Mouse (Mus musculus) MEL (cell line): ENCODE measurements at regions not wholly inside any gene's neighbourhood (a gene's known extent, or its start where the extent isn't known, plus 50 kb on each side); places are given as distances from the start of the nearest gene placed in this dataset.
"Not testable (repeated sequence)": the region's sequence is repeated elsewhere in the genome, so short reads cannot be mapped to it uniquely, and the experiment has no call there.

ENCODE experiments used
- DNase-seq: peaks from one replicate; pipeline ENCODE4 v3.0.0; 2011; ENCODE audit warnings: low read depth, low spot score
- H3K27ac ChIP-seq: 2 replicates; pipeline ENCODE4 v1.5.1; 2012; ENCODE audit warnings: low read depth, mild to moderate bottlenecking, control low read depth, low read length, moderate library complexity; ENCODE audit not compliant: control insufficient read depth
- H3K27me3 ChIP-seq, 2 experiments: fragments of 150-350 bp in 1 of 2; sonication (generic) in 1 of 2; 2 replicates each; pipeline ENCODE4 v1.6.1; 2012; ENCODE audit warnings: low read length in 2 of 2, mild to moderate bottlenecking in 2 of 2, improper control_type of control experiment in 1 of 2, moderate library complexity in 1 of 2; ENCODE audit not compliant: insufficient read depth in 2 of 2, control insufficient read depth in 1 of 2
- H3K36me3 ChIP-seq, 2 experiments: 2 replicates each; pipeline ENCODE4 v1.6.1; 2012 to 2014; ENCODE audit warnings: low read length in 2 of 2, improper control_type of control experiment in 1 of 2, inconsistent platforms in 1 of 2, mild to moderate bottlenecking in 1 of 2; ENCODE audit not compliant: insufficient read depth in 2 of 2, control insufficient read depth in 1 of 2
- H3K4me1 ChIP-seq, 2 experiments: fragments of 150-350 bp in 1 of 2; sonication (generic) in 1 of 2; 2 replicates each; pipeline ENCODE4 v1.6.1; 2012; ENCODE audit warnings: low read length in 2 of 2, improper control_type of control experiment in 1 of 2, mild to moderate bottlenecking in 1 of 2; ENCODE audit not compliant: insufficient read depth in 2 of 2, control insufficient read depth in 1 of 2
- H3K4me3 ChIP-seq, 2 experiments: fragments of 150-350 bp in 1 of 2; sonication (generic) in 1 of 2; 2 replicates each; pipeline ENCODE4 v1.5.1; 2012; ENCODE audit warnings: low read depth in 2 of 2, low read length in 2 of 2, mild to moderate bottlenecking in 2 of 2, moderate library complexity in 2 of 2, control low read depth in 1 of 2, improper control_type of control experiment in 1 of 2; ENCODE audit not compliant: control insufficient read depth in 1 of 2, insufficient read depth in 1 of 2
- H3K79me2 ChIP-seq: 2 replicates; pipeline ENCODE4 v1.6.1; 2012; ENCODE audit warnings: mild to moderate bottlenecking, low read length, moderate library complexity; ENCODE audit not compliant: control insufficient read depth, poor library complexity, insufficient read depth
- H3K9ac ChIP-seq: 2 replicates; pipeline ENCODE4 v1.6.1; 2012; ENCODE audit warnings: low read depth, mild to moderate bottlenecking, control low read depth, low read length, moderate library complexity; ENCODE audit not compliant: control insufficient read depth, poor library complexity, severe bottlenecking
- H3K9me3 ChIP-seq: fragments of 150-350 bp; sonication (generic); replicated peaks from 2 replicates; pipeline ENCODE4 v1.6.1; 2012; ENCODE audit warnings: mild to moderate bottlenecking, low read length, improper control_type of control experiment, moderate library complexity; ENCODE audit not compliant: insufficient read depth
- BHLHE40 ChIP-seq: IDR thresholded peaks from 2 replicates; pipeline ENCODE4 v1.6.1; 2012; ENCODE audit warnings: low read depth, mild to moderate bottlenecking, inconsistent platforms, low read length, improper control_type of control experiment, borderline replicate concordance
- CHD1 ChIP-seq: IDR thresholded peaks from 2 replicates; pipeline ENCODE4 v1.6.1; 2012; ENCODE audit warnings: low read depth, mild to moderate bottlenecking, inconsistent platforms, low read length, improper control_type of control experiment
- CHD2 ChIP-seq: IDR thresholded peaks from 2 replicates; pipeline ENCODE4 v1.6.1; 2011; ENCODE audit warnings: low read length, improper control_type of control experiment
- CTCF ChIP-seq, 3 experiments: IDR thresholded peaks in 2 of 3; conservative IDR thresholded peaks in 1 of 3; 2 replicates each; pipeline ENCODE4 v1.5.1; 2011 to 2012; ENCODE audit warnings: low read length in 3 of 3, low read depth in 2 of 3, mild to moderate bottlenecking in 2 of 3, improper control_type of control experiment in 1 of 3, inconsistent platforms in 1 of 3, mixed read lengths in 1 of 3, moderate library complexity in 1 of 3; ENCODE audit not compliant: control insufficient read depth in 1 of 3, insufficient read depth in 1 of 3, poor library complexity in 1 of 3, severe bottlenecking in 1 of 3
- E2F4 ChIP-seq: IDR thresholded peaks from 2 replicates; pipeline ENCODE4 v1.6.1; 2011; ENCODE audit warnings: low read depth, low read length, improper control_type of control experiment, borderline replicate concordance
- EP300 ChIP-seq, 2 experiments: IDR thresholded peaks; 2 replicates each; pipeline ENCODE4 v1.6.1; 2011; ENCODE audit warnings: improper control_type of control experiment in 2 of 2, low read length in 2 of 2, low read depth in 1 of 2, mild to moderate bottlenecking in 1 of 2
- ETS1 ChIP-seq: IDR thresholded peaks from 2 replicates; pipeline ENCODE4 v1.6.1; 2012; ENCODE audit warnings: low read depth, mild to moderate bottlenecking, inconsistent platforms, low read length, improper control_type of control experiment, moderate library complexity
- GATA1 ChIP-seq: IDR thresholded peaks from 2 replicates; pipeline ENCODE4 v1.6.1; 2011; ENCODE audit warnings: low read depth, low read length, improper control_type of control experiment
- HCFC1 ChIP-seq: IDR thresholded peaks from 2 replicates; pipeline ENCODE4 v1.6.1; 2012; ENCODE audit warnings: low read depth, mild to moderate bottlenecking, inconsistent platforms, low read length, improper control_type of control experiment, moderate library complexity
- JUND ChIP-seq: IDR thresholded peaks from 2 replicates; pipeline ENCODE4 v1.6.1; 2011; ENCODE audit warnings: low read depth, mild to moderate bottlenecking, improper control_type of control experiment, low read length
- MAFK ChIP-seq: IDR thresholded peaks from 2 replicates; pipeline ENCODE4 v1.6.1; 2011; ENCODE audit warnings: low read depth, mild to moderate bottlenecking, low read length, improper control_type of control experiment, borderline replicate concordance
- MEF2A ChIP-seq: IDR thresholded peaks from 2 replicates; pipeline ENCODE4 v1.6.1; 2014; ENCODE audit warnings: low read depth, mild to moderate bottlenecking, inconsistent platforms, low read length, improper control_type of control experiment; ENCODE audit not compliant: poor library complexity, insufficient replicate concordance, severe bottlenecking; ENCODE audit errors: extremely low read depth
- MXI1 ChIP-seq: IDR thresholded peaks from 2 replicates; pipeline ENCODE4 v1.6.1; 2011; ENCODE audit warnings: mild to moderate bottlenecking, low read depth, low read length, improper control_type of control experiment
- MYB ChIP-seq: IDR thresholded peaks from 2 replicates; pipeline ENCODE4 v1.6.1; 2011; ENCODE audit warnings: mild to moderate bottlenecking, low read depth, low read length, improper control_type of control experiment
- NELFE ChIP-seq: IDR thresholded peaks from 2 replicates; pipeline ENCODE4 v1.6.1; 2011; ENCODE audit warnings: low read depth, low read length, improper control_type of control experiment
- POLR2A ChIP-seq, 2 experiments: IDR thresholded peaks; 2 replicates each; pipeline ENCODE4 v1.6.1; 2011 to 2012; ENCODE audit warnings: low read length in 2 of 2, mild to moderate bottlenecking in 2 of 2, control low read depth in 1 of 2, improper control_type of control experiment in 1 of 2, low read depth in 1 of 2, moderate library complexity in 1 of 2; ENCODE audit not compliant: control insufficient read depth in 1 of 2, insufficient read depth in 1 of 2, poor library complexity in 1 of 2
- POLR2AphosphoS2 ChIP-seq: IDR thresholded peaks from 2 replicates; pipeline ENCODE4 v1.6.1; 2011; ENCODE audit warnings: low read length, improper control_type of control experiment
- POLR2AphosphoS5 ChIP-seq: IDR thresholded peaks from 2 replicates; pipeline ENCODE4 v1.6.1; 2012; ENCODE audit warnings: low read depth, borderline replicate concordance, mild to moderate bottlenecking, inconsistent platforms, low read length, moderate library complexity, mixed read lengths
- RAD21 ChIP-seq: IDR thresholded peaks from 2 replicates; pipeline ENCODE4 v1.6.1; 2011; ENCODE audit warnings: mild to moderate bottlenecking, low read depth, low read length, improper control_type of control experiment
- RCOR1 ChIP-seq: IDR thresholded peaks from 2 replicates; pipeline ENCODE4 v1.6.1; 2012; ENCODE audit warnings: low read depth, mild to moderate bottlenecking, inconsistent platforms, low read length, improper control_type of control experiment
- SMC3 ChIP-seq: IDR thresholded peaks from 2 replicates; pipeline ENCODE4 v1.6.1; 2011; ENCODE audit warnings: low read depth, low read length, improper control_type of control experiment
- TAL1 ChIP-seq: IDR thresholded peaks from 2 replicates; pipeline ENCODE4 v1.6.1; 2012; ENCODE audit warnings: mild to moderate bottlenecking, inconsistent platforms, low read length, moderate library complexity, mixed read lengths
- UBTF ChIP-seq: IDR thresholded peaks from 2 replicates; pipeline ENCODE4 v1.6.1; 2012; ENCODE audit warnings: low read depth, mild to moderate bottlenecking, inconsistent platforms, low read length, improper control_type of control experiment, moderate library complexity, borderline replicate concordance; ENCODE audit not compliant: insufficient read depth
- USF1 ChIP-seq: IDR thresholded peaks from 2 replicates; pipeline ENCODE4 v1.6.1; 2014; ENCODE audit warnings: low read depth, mild to moderate bottlenecking, inconsistent platforms, low read length, improper control_type of control experiment, moderate library complexity
- ZC3H11A ChIP-seq: IDR thresholded peaks from 2 replicates; pipeline ENCODE4 v1.6.1; 2012; ENCODE audit warnings: low read depth, mild to moderate bottlenecking, inconsistent platforms, low read length, improper control_type of control experiment
- ZKSCAN1 ChIP-seq: IDR thresholded peaks from 2 replicates; pipeline ENCODE4 v1.6.1; 2012; ENCODE audit warnings: low read depth, mild to moderate bottlenecking, inconsistent platforms, low read length, improper control_type of control experiment, moderate library complexity

GRCm38 (mm10) chr5:74792936-74793335 lies 90.2 kb upstream of the Lnx1 start:
- Histone ChIP-seq H3K9ac (no peak overlapping the region), H3K79me2 (no peaks in the 10 kb centered on the region), H3K27me3 (peaks cover 0 to 5% of the 10 kb centered on the region in 2 experiments; a peak in 3 of 4 replicates), H3K4me3 (no peak overlapping the region), H3K27ac (no peak overlapping the region), H3K9me3 (no peaks in the 10 kb centered on the region), H3K4me1 (no peaks in the 10 kb centered on the region), H3K36me3 (no peaks in the 10 kb centered on the region)
- no peak for DNase-seq
- TF ChIP-seq JUND = no peak
- TF ChIP-seq POLR2AphosphoS2 = no peak
- no peak for TF ChIP-seq SMC3
- no peak for TF ChIP-seq CHD2
- no peak for TF ChIP-seq TAL1
- no peak for TF ChIP-seq RAD21
- no peak for TF ChIP-seq ZC3H11A
- TF ChIP-seq ETS1 = no peak
- no peak for TF ChIP-seq USF1
- no peak for TF ChIP-seq GATA1
- no peak for TF ChIP-seq POLR2A (IDR thresholded peaks at IDR 0.05; ENCODE audit: control insufficient read depth in 1 of 2, insufficient read depth in 1 of 2, low read depth in 1 of 2, low read length in 2 of 2, poor library complexity in 1 of 2)
- no peak for TF ChIP-seq E2F4
- TF ChIP-seq MEF2A = no peak
- TF ChIP-seq CTCF (IDR thresholded peaks at IDR 0.05 in 2 of 3, conservative IDR thresholded peaks at IDR 0.05 in 1 of 3; ENCODE audit: control insufficient read depth in 1 of 3, insufficient read depth in 1 of 3, low read depth in 2 of 3, low read length in 3 of 3, poor library complexity in 1 of 3, severe bottlenecking in 1 of 3) = no peak
- no peak for TF ChIP-seq MXI1
- no peak for TF ChIP-seq RCOR1
- no peak for TF ChIP-seq MYB
- no peak for TF ChIP-seq HCFC1
- TF ChIP-seq CHD1 = no peak

DNA sequence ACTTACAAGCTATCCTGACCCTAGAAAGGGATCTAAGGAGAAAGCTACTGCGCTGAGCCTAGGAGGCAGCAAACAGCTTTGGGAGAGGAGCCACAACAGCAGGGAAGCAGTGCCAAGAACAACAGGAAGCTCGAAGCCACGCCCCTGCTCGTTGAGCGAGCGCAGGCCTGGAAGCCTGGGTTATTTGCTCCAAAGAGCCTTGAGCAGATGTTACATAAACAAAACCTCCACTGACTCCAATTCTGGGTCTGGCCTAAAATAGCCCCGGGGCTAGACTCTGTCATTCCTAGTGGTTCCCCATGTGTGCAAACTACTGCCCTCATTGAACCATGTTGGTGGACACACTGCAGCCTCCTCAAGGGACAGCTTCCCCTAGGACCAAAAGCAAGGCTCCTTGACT lies 89.6 kb upstream of the Lnx1 start:
- peak; percentile 52 for DNase-seq
- no peaks in the 10 kb centered on the region for H3K9me3 ChIP-seq
- no peaks in the 10 kb centered on the region for H3K79me2 ChIP-seq
- TF ChIP-seq SMC3 = no peak
- TF ChIP-seq EP300 (IDR thresholded peaks at IDR 0.05; ENCODE audit: low read depth in 1 of 2, low read length in 2 of 2) = no peak
- no peak for TF ChIP-seq MEF2A
- no peak for TF ChIP-seq POLR2AphosphoS5
- TF ChIP-seq ZKSCAN1 = no peak
- TF ChIP-seq CHD1 = no peak
- TF ChIP-seq NELFE = no peak
- no peak for TF ChIP-seq USF1
- TF ChIP-seq BHLHE40 = no peak
- no peak for TF ChIP-seq MAFK
- TF ChIP-seq UBTF = no peak
- H3K4me1 ChIP-seq = no peaks in the 10 kb centered on the region
- H3K9ac ChIP-seq = no peak overlapping the region
- no peaks in the 10 kb centered on the region for H3K36me3 ChIP-seq
- no peak overlapping the region for H3K4me3 ChIP-seq
- no peak overlapping the region for H3K27ac ChIP-seq
- peaks cover 0 to 5% of the 10 kb centered on the region in 2 experiments; a peak in 3 of 4 replicates for H3K27me3 ChIP-seq

DNA sequence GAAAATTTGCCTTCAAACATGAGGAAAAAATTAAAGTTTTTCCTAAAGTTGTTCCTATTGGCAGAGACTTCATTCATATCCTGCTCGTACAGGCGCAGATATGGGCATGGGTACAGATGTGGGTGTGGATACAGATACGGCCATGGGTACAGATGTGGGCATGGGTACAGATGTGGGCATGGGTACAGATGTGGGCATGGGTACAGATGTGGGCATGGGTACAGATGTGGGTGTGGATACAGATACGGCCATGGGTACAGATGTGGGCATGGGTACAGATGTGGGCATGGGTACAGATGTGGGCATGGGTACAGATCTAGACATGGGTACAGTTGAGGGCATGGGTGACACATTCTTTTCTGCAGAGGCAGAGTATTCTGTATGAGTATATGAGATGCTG lies 87.8 kb upstream of the Lnx1 start:
- H3K9me3 ChIP-seq, H3K9ac ChIP-seq, H3K79me2 ChIP-seq, H3K27ac ChIP-seq, H3K27me3 ChIP-seq, DNase-seq, H3K4me3 ChIP-seq, H3K36me3 ChIP-seq, H3K4me1 ChIP-seq: not testable (repeated sequence)
